In genomic region chr14:25525729-25526128, GRCm38 (mm10) we compare ENCODE assay signal across 9 mouse cellular contexts.
DNase-seq lines count a peak whose midpoint lies in the region; ATAC-seq and TF ChIP-seq lines count a peak whose summit lies in the region.
"Had no signal": no experiment of that assay in that cellular context is flagged by ENCODE, and none has a peak within 500 bp of the region (broad histone marks: within the 10 kb centered on the region; RNA-seq: fewer than 3 reads in every experiment).

No protein-coding gene starts in this region.

- DNase-seq in midbrain, embryonic 10.5 days (ENCODE audit: low spot score): no peak
- DNase-seq in kidney, postnatal 10 days: peak; percentile 70
- peak; percentile 22 for DNase-seq in mesoderm, embryonic 11.5 days (ENCODE audit: low read depth, low spot score)
- no peak for DNase-seq in layer of hippocampus, adult 9-10 months (ENCODE audit: low spot score)
- DNase-seq in forebrain, postnatal 0 days: no peak
- DNase-seq in gastrocnemius, postnatal 36 days: no peak

- H3K4me2 ChIP-seq in midbrain, embryonic 16.5 days (ENCODE audit: low read length): no peak overlapping the region
- H3K4me2 ChIP-seq in heart, embryonic 11.5 days: no peak overlapping the region
- no peak overlapping the region for H3K4me2 ChIP-seq in forebrain, postnatal 0 days (ENCODE audit: low read depth)

- no peak for ATAC-seq in midbrain, embryonic 16.5 days
- no peak for ATAC-seq in heart, embryonic 11.5 days (replicated peaks; ENCODE audit: insufficient number of reproducible peaks, low FRiP score, low TSS enrichment)
- no peak for ATAC-seq in forebrain, postnatal 0 days
- ATAC-seq: Patski had no signal

- H3K9me3 ChIP-seq in midbrain, embryonic 10.5 days (replicated peaks): no peaks in the 10 kb centered on the region
- H3K9me3 ChIP-seq in midbrain, embryonic 16.5 days (replicated peaks; ENCODE audit: control insufficient read depth, low read length, poor library complexity, severe bottlenecking): no peaks in the 10 kb centered on the region
- H3K9me3 ChIP-seq in heart, embryonic 11.5 days (replicated peaks; ENCODE audit: control insufficient read depth, low read length): no peaks in the 10 kb centered on the region
- no peaks in the 10 kb centered on the region for H3K9me3 ChIP-seq in forebrain, postnatal 0 days (ENCODE audit: low read length)

- H3K27ac ChIP-seq in midbrain, embryonic 10.5 days (replicated peaks): peak overlapping the region; percentile 66
- no peak overlapping the region for H3K27ac ChIP-seq in midbrain, embryonic 16.5 days (ENCODE audit: low read length)
- H3K27ac ChIP-seq in heart, embryonic 11.5 days (ENCODE audit: low read depth, low read length): peak overlapping the region; percentile 87
- H3K27ac ChIP-seq in forebrain, postnatal 0 days (ENCODE audit: low read depth, low read length): no peak overlapping the region

- H3K4me3 ChIP-seq in midbrain, embryonic 10.5 days: no peak overlapping the region
- H3K4me3 ChIP-seq in midbrain, embryonic 16.5 days (ENCODE audit: low read depth, low read length): no peak overlapping the region
- H3K4me3 ChIP-seq in heart, embryonic 11.5 days (ENCODE audit: low read depth, low read length): no peak overlapping the region
- no peak overlapping the region for H3K4me3 ChIP-seq in forebrain, postnatal 0 days (ENCODE audit: low read depth, low read length)

- intact Hi-C loops in gastrocnemius, postnatal 36 days (cut with DNase I): no loop called here

- 73% methylated on average over 8 of the region's 8 CpGs for WGBS in midbrain, embryonic 10.5 days
- WGBS in midbrain, embryonic 16.5 days: 76% methylated on average over 8 of the region's 8 CpGs
- WGBS in heart, embryonic 11.5 days (ENCODE audit: insufficient replicate concordance): 43% methylated on average over 8 of the region's 8 CpGs
- 87% methylated on average over 8 of the region's 8 CpGs for WGBS in forebrain, postnatal 0 days

- no peak for TF ChIP-seq CTCF in forebrain, postnatal 0 days (IDR thresholded peaks at IDR 0.05; ENCODE audit: low read depth)

- no peaks in the 10 kb centered on the region for H3K27me3 ChIP-seq in midbrain, embryonic 10.5 days (ENCODE audit: low read depth, poor library complexity, severe bottlenecking)
- H3K27me3 ChIP-seq in midbrain, embryonic 16.5 days (ENCODE audit: control insufficient read depth, insufficient read depth, low read depth, low read length): no peaks in the 10 kb centered on the region
- no peaks in the 10 kb centered on the region for H3K27me3 ChIP-seq in heart, embryonic 11.5 days (ENCODE audit: control insufficient read depth, insufficient read depth, low read length)
- H3K27me3 ChIP-seq in forebrain, postnatal 0 days (ENCODE audit: insufficient read depth, low read length): no peaks in the 10 kb centered on the region
- H3K27me3 ChIP-seq: Patski had no signal

- no peak overlapping the region for H3K9ac ChIP-seq in midbrain, embryonic 16.5 days (ENCODE audit: low read depth, low read length)
- H3K9ac ChIP-seq in heart, embryonic 11.5 days (ENCODE audit: low read depth, low read length): peak overlapping the region; percentile 49
- no peak overlapping the region for H3K9ac ChIP-seq in forebrain, postnatal 0 days

- peaks cover 65% of the 10 kb centered on the region for H3K4me1 ChIP-seq in midbrain, embryonic 10.5 days
- peaks cover 18% of the 10 kb centered on the region for H3K4me1 ChIP-seq in midbrain, embryonic 16.5 days (ENCODE audit: control insufficient read depth, insufficient read depth, low read length)
- peaks cover 75% of the 10 kb centered on the region for H3K4me1 ChIP-seq in heart, embryonic 11.5 days (ENCODE audit: control insufficient read depth, insufficient read depth, low read length)
- H3K4me1 ChIP-seq in forebrain, postnatal 0 days (ENCODE audit: insufficient read depth): no peaks in the 10 kb centered on the region

- peaks cover 83% of the 10 kb centered on the region for H3K36me3 ChIP-seq in midbrain, embryonic 10.5 days
- no peaks in the 10 kb centered on the region for H3K36me3 ChIP-seq in midbrain, embryonic 16.5 days (ENCODE audit: control insufficient read depth, insufficient read depth, low read length)
- no peaks in the 10 kb centered on the region for H3K36me3 ChIP-seq in heart, embryonic 11.5 days (ENCODE audit: control insufficient read depth, insufficient read depth, low read length)
- H3K36me3 ChIP-seq in forebrain, postnatal 0 days (ENCODE audit: insufficient read depth): no peaks in the 10 kb centered on the region

Comparison
In these comparisons a context has a peak if more than half of its experiments do, and no peak if none do; other contexts are left out.
1. H3K27ac ChIP-seq: peak in midbrain, embryonic 10.5 days (single experiment) and heart, embryonic 11.5 days (single experiment); none in midbrain, embryonic 16.5 days (single experiment) and forebrain, postnatal 0 days (single experiment).
2. DNase-seq: peak in kidney, postnatal 10 days (single experiment) and mesoderm, embryonic 11.5 days (single experiment); none in midbrain, embryonic 10.5 days (single experiment), layer of hippocampus, adult 9-10 months (single experiment), forebrain, postnatal 0 days (single experiment) and gastrocnemius, postnatal 36 days (0 of 2).